Mouse (Mus musculus): ENCODE results near the gene Ebf1. TPM values are rescaled to one million over a fixed set of nuclear protein-coding genes. Genes with fewer than 3 reads are reported as not detected.
A peak's percentile ranks its signal among the peaks of the same experiment; 100 is the strongest.

Ebf1 gene
- total and polyA plus RNA-seq, 2 experiments from 2014 or later, result 8.1 to 10.4 TPM

- H3K4me1 ChIP-seq (ENCODE audit: control insufficient read depth, insufficient read depth), result 0 out of 2 replicates have a peak, but pooled peaks cover 3% of the 10 kb centered on the region
- H3K9me3 ChIP-seq (replicated peaks; ENCODE audit: control insufficient read depth, low read length), result no peaks in the 10 kb centered on the region
- WGBS, result 87% methylated on average over 2 of the region's 2 CpGs
- no peak overlapping the region for H3K4me3 ChIP-seq (ENCODE audit: low read depth, low read length)
- no peak for ATAC-seq (ENCODE audit: insufficient read depth, low read depth)
- no peaks in the 10 kb centered on the region for H3K27me3 ChIP-seq (ENCODE audit: control insufficient read depth, insufficient read depth, low read length)
- H3K27ac ChIP-seq (ENCODE audit: low read depth), result no peak overlapping the region
- no peak for DNase-seq (ENCODE audit: low spot score)
- no peak overlapping the region for H3K4me2 ChIP-seq (ENCODE audit: low read depth, low read length)
- H3K9ac ChIP-seq (replicated peaks; ENCODE audit: low read depth, low read length), result no peak overlapping the region
- no peak for TF ChIP-seq EP300 (IDR thresholded peaks at IDR 0.05; ENCODE audit: low read depth)
- TF ChIP-seq CTCF (IDR thresholded peaks at IDR 0.05; ENCODE audit: low read depth), result no peak
- H3K36me3 ChIP-seq (replicated peaks; ENCODE audit: control insufficient read depth, insufficient read depth, low read length), result no peaks in the 10 kb centered on the region
These were observed 128.8 kb downstream of the Ebf1 start for GRCm38 (mm10) chr11:44745946-44746345.

GRCm38 (mm10) chr11:44746731-44747130 is 129.6 kb downstream of the Ebf1 start:
- H3K4me2 ChIP-seq (ENCODE audit: low read depth, low read length), result no peak overlapping the region
- TF ChIP-seq CTCF (IDR thresholded peaks at IDR 0.05; ENCODE audit: low read depth), result no peak
- no peak for TF ChIP-seq EP300 (IDR thresholded peaks at IDR 0.05; ENCODE audit: low read depth)
- no peaks in the 10 kb centered on the region for H3K4me1 ChIP-seq (ENCODE audit: control insufficient read depth, insufficient read depth)
- H3K36me3 ChIP-seq (replicated peaks; ENCODE audit: control insufficient read depth, insufficient read depth, low read length), result no peaks in the 10 kb centered on the region
- H3K27ac ChIP-seq (ENCODE audit: low read depth), result no peak overlapping the region
- 0 out of 2 replicates have a peak, but pooled peaks have one; percentile 27 for ATAC-seq (ENCODE audit: insufficient read depth, low read depth)
- H3K9me3 ChIP-seq (replicated peaks; ENCODE audit: control insufficient read depth, low read length), result no peaks in the 10 kb centered on the region
- peak; percentile 43 for DNase-seq (ENCODE audit: low spot score)
- H3K4me3 ChIP-seq (ENCODE audit: low read depth, low read length), result no peak overlapping the region
- no peaks in the 10 kb centered on the region for H3K27me3 ChIP-seq (ENCODE audit: control insufficient read depth, insufficient read depth, low read length)
- H3K9ac ChIP-seq (replicated peaks; ENCODE audit: low read depth, low read length), result no peak overlapping the region
- 12% methylated on average over 3 of the region's 3 CpGs for WGBS

- Histone ChIP-seq H3K4me2 (ENCODE audit: low read depth, low read length) (no peak overlapping the region), H3K4me3 (ENCODE audit: low read depth, low read length) (no peak overlapping the region), H3K27me3 (ENCODE audit: control insufficient read depth, insufficient read depth, low read length) (no peaks in the 10 kb centered on the region), H3K27ac (ENCODE audit: low read depth) (no peak overlapping the region), H3K9me3 (replicated peaks; ENCODE audit: control insufficient read depth, low read length) (no peaks in the 10 kb centered on the region), H3K4me1 (ENCODE audit: control insufficient read depth, insufficient read depth) (no peaks in the 10 kb centered on the region), H3K9ac (replicated peaks; ENCODE audit: low read depth, low read length) (no peak overlapping the region), H3K36me3 (replicated peaks; ENCODE audit: control insufficient read depth, insufficient read depth, low read length) (no peaks in the 10 kb centered on the region)
- no peak for ATAC-seq (ENCODE audit: insufficient read depth, low read depth)
- no peak for DNase-seq (ENCODE audit: low spot score)
- 90% methylated on average over 3 of the region's 3 CpGs for WGBS
- no peak for TF ChIP-seq CTCF (IDR thresholded peaks at IDR 0.05; ENCODE audit: low read depth)
- no peak for TF ChIP-seq EP300 (IDR thresholded peaks at IDR 0.05; ENCODE audit: low read depth)
These were observed 132.2 kb downstream of the Ebf1 start for GRCm38 (mm10) chr11:44749309-44749708.

- ATAC-seq (ENCODE audit: insufficient read depth, low read depth), result no peak
- H3K4me3 ChIP-seq (ENCODE audit: low read depth, low read length), result no peak overlapping the region
These were observed 137.2 kb downstream of the Ebf1 start for GRCm38 (mm10) chr11:44754336-44754735.

GRCm38 (mm10) chr11:44756321-44756720 is 139.2 kb downstream of the Ebf1 start:
- 63% methylated on average over 7 of the region's 7 CpGs for WGBS
- Histone ChIP-seq H3K27me3 (ENCODE audit: control insufficient read depth, insufficient read depth, low read length) (no peaks in the 10 kb centered on the region), H3K27ac (ENCODE audit: low read depth) (no peak overlapping the region), H3K4me3 (ENCODE audit: low read depth, low read length) (no peak overlapping the region), H3K9ac (replicated peaks; ENCODE audit: low read depth, low read length) (no peak overlapping the region), H3K9me3 (replicated peaks; ENCODE audit: control insufficient read depth, low read length) (no peaks in the 10 kb centered on the region), H3K36me3 (replicated peaks; ENCODE audit: control insufficient read depth, insufficient read depth, low read length) (no peaks in the 10 kb centered on the region), H3K4me1 (ENCODE audit: control insufficient read depth, insufficient read depth) (peaks cover 11% of the 10 kb centered on the region), H3K4me2 (ENCODE audit: low read depth, low read length) (no peak overlapping the region)
- DNase-seq (ENCODE audit: low spot score) (no peak), ATAC-seq (ENCODE audit: insufficient read depth, low read depth) (no peak)
- TF ChIP-seq EP300 (IDR thresholded peaks at IDR 0.05; ENCODE audit: low read depth), result no peak
- TF ChIP-seq CTCF (IDR thresholded peaks at IDR 0.05; ENCODE audit: low read depth), result no peak

More at GRCm38 (mm10) chr11:44754336-44754735, 137.2 kb downstream of the Ebf1 start:
- H3K27me3 ChIP-seq (ENCODE audit: control insufficient read depth, insufficient read depth, low read length), result no peaks in the 10 kb centered on the region
- TF ChIP-seq EP300 (IDR thresholded peaks at IDR 0.05; ENCODE audit: low read depth), result no peak
- no peak for TF ChIP-seq CTCF (IDR thresholded peaks at IDR 0.05; ENCODE audit: low read depth)
- no peaks in the 10 kb centered on the region for H3K9me3 ChIP-seq (replicated peaks; ENCODE audit: control insufficient read depth, low read length)
- H3K4me2 ChIP-seq (ENCODE audit: low read depth, low read length), result no peak overlapping the region
- H3K9ac ChIP-seq (replicated peaks; ENCODE audit: low read depth, low read length), result no peak overlapping the region
- WGBS, result 82% methylated on average over 4 of the region's 4 CpGs
- no peaks in the 10 kb centered on the region for H3K36me3 ChIP-seq (replicated peaks; ENCODE audit: control insufficient read depth, insufficient read depth, low read length)
- no peak overlapping the region for H3K27ac ChIP-seq (ENCODE audit: low read depth)
- DNase-seq (ENCODE audit: low spot score), result no peak
- no peaks in the 10 kb centered on the region for H3K4me1 ChIP-seq (ENCODE audit: control insufficient read depth, insufficient read depth)

GRCm38 (mm10) chr11:44758857-44759256 is 141.7 kb downstream of the Ebf1 start:
- TF ChIP-seq CTCF (IDR thresholded peaks at IDR 0.05; ENCODE audit: low read depth), result no peak
- no peak for TF ChIP-seq EP300 (IDR thresholded peaks at IDR 0.05; ENCODE audit: low read depth)
- no peaks in the 10 kb centered on the region for H3K27me3 ChIP-seq (ENCODE audit: control insufficient read depth, insufficient read depth, low read length)
- H3K36me3 ChIP-seq (replicated peaks; ENCODE audit: control insufficient read depth, insufficient read depth, low read length), result no peaks in the 10 kb centered on the region
- no peak overlapping the region for H3K27ac ChIP-seq (ENCODE audit: low read depth)
- H3K9me3 ChIP-seq (replicated peaks; ENCODE audit: control insufficient read depth, low read length), result no peaks in the 10 kb centered on the region
- no peak for ATAC-seq (ENCODE audit: insufficient read depth, low read depth)
- H3K9ac ChIP-seq (replicated peaks; ENCODE audit: low read depth, low read length), result no peak overlapping the region
- DNase-seq (ENCODE audit: low spot score), result no peak
- no peak overlapping the region for H3K4me3 ChIP-seq (ENCODE audit: low read depth, low read length)
- WGBS, result 80% methylated on average over 4 of the region's 4 CpGs
- H3K4me1 ChIP-seq (ENCODE audit: control insufficient read depth, insufficient read depth), result peaks cover 12% of the 10 kb centered on the region
- H3K4me2 ChIP-seq (ENCODE audit: low read depth, low read length), result no peak overlapping the region
